Mouse (Mus musculus) midbrain, embryonic 14.5 days (tissue): ENCODE data around the gene Cntn5. TPM values are rescaled to one million over a fixed set of nuclear protein-coding genes. Genes with fewer than 3 reads are reported as not detected.

Experiments
- ATAC-seq: fragments of 200-750 bp; cut with Nextera tagmentation; 2 replicates; pipeline ENCODE4 v1.8.0; 2017; ENCODE audit warnings: moderate number of reproducible peaks, moderate library complexity; ENCODE audit not compliant: low FRiP score, low TSS enrichment
- DNase-seq: peaks from one replicate; pipeline ENCODE4 v3.0.0-alpha.2; 2015
- H3K27ac ChIP-seq: fragments of 300-500 bp; sonication (generic); replicated peaks from 2 replicates; pipeline ENCODE4 v1.5.1; 2014; ENCODE audit warnings: mild to moderate bottlenecking, low read depth, low read length, moderate library complexity
- H3K27me3 ChIP-seq: fragments of 300-500 bp; sonication (generic); 2 replicates; pipeline ENCODE4 v1.6.1; 2014; ENCODE audit warnings: low read length, control low read depth, mixed read lengths; ENCODE audit not compliant: control insufficient read depth, insufficient read depth
- H3K36me3 ChIP-seq: fragments of 300-500 bp; sonication (generic); 2 replicates; pipeline ENCODE4 v1.6.1; 2014; ENCODE audit warnings: low read length, control low read depth; ENCODE audit not compliant: control insufficient read depth, insufficient read depth
- H3K4me1 ChIP-seq: fragments of 300-500 bp; sonication (generic); 2 replicates; pipeline ENCODE4 v1.6.1; 2014; ENCODE audit warnings: mild to moderate bottlenecking, antibody characterized with exemption, low read length, control low read depth; ENCODE audit not compliant: control insufficient read depth, insufficient read depth
- H3K4me2 ChIP-seq: fragments of 300-500 bp; sonication (generic); 2 replicates; pipeline ENCODE4 v1.6.1; 2014; ENCODE audit warnings: mild to moderate bottlenecking, low read length, moderate library complexity
- H3K4me3 ChIP-seq: fragments of 300-500 bp; sonication (generic); replicated peaks from 2 replicates; pipeline ENCODE4 v1.5.1; 2014; ENCODE audit warnings: low read depth, low read length
- H3K9ac ChIP-seq: fragments of 300-500 bp; sonication (generic); replicated peaks from 2 replicates; pipeline ENCODE4 v1.6.1; 2014; ENCODE audit warnings: mild to moderate bottlenecking, low read length, moderate library complexity
- H3K9me3 ChIP-seq: fragments of 300-500 bp; sonication (generic); 2 replicates; pipeline ENCODE4 v1.6.1; 2016; ENCODE audit warnings: low read length, control low read depth, mixed read lengths; ENCODE audit not compliant: control insufficient read depth
- WGBS: fragments of 180-500 bp; shearing (Covaris S2); extraction: QIAGEN DNeasy Blood & Tissue Kit; methylation state at CpG from one replicate; pipeline ENCODE4 v1.1.7; 2014; 5-methylcytosine and 5-hydroxymethylcytosine counted together
- polyA plus RNA-seq: library from polyadenylated mRNA; unstranded; fragments of >200 nt; fragmentation: Nextera tagmentation; extraction: Ambion mirVana; gene quantifications from 2 replicates; pipeline ENCODE4 v1.2.1, GENCODE M21; 2014

The Cntn5 gene
- polyA plus RNA-seq, 1 experiment from 2014 or later, result 13.1 TPM

DNA sequence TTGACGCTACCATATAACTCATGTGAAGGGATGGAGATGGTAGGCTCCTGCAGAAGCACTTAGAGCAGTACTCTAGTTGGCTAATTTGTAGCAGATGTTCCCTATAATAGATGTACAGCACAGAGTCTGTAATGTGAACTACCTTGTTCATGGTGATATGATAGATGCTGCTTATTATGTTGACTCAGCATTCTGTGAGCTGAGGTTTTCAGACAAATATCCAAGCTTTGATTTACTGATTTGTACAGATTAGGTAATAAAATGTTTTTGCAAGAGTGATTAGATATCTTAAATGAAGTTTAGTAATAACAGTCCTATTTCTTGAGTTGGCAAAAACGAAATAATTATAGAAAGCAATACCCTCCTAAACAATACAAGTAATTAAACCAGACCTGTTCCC is 1133.8 kb downstream of the Cntn5 start:
- no peaks in the 10 kb centered on the region for H3K4me1 ChIP-seq
- no peaks in the 10 kb centered on the region for H3K9me3 ChIP-seq
- WGBS, result 75% methylated on average over 2 of the region's 2 CpGs
- no peaks in the 10 kb centered on the region for H3K27me3 ChIP-seq
- DNase-seq (no peak), ATAC-seq (no peak)
- no peak overlapping the region for H3K4me3 ChIP-seq
- H3K27ac ChIP-seq, result no peak overlapping the region
- no peak overlapping the region for H3K9ac ChIP-seq
- no peaks in the 10 kb centered on the region for H3K36me3 ChIP-seq
- H3K4me2 ChIP-seq, result no peak overlapping the region

DNA sequence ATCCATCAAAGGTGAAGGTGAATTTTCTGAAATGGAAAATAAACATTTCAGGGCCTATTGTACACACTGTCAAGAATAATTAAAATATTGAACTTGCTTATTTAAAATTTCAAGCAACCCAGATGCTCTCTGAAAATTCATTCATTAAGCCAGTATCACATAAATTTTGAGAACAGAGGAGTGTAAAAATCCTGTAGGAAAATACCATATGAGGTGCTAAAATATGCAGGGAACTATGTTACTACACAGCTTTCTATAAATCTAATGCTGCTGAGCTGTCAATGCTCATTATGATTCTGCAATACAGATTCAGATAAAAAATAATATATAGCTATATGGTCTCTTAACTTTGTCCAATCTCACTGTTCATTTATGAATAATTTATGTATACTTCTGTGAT is 1134.9 kb downstream of the Cntn5 start:
- no peak overlapping the region for H3K9ac ChIP-seq
- H3K27ac ChIP-seq, result no peak overlapping the region
- no peak for DNase-seq

DNA sequence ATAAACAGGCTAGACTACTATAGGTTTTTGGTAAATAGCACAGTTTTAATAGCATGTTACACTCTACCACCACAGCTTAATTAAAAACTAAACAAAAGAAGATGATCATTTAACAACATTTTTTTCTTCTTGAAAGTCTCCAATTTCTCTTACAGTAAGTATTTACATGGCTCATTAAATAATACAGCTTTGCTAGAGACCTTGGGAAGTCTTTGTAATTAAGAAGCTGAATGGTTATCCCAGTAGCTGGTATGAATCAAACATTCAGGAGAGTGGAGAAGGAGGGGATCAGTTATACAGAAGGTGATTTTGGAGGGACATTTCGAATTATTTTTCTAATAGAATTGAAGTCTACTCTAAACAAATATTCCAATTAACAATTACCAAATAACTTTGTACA is 1186.4 kb downstream of the Cntn5 start:
- ATAC-seq, result no peak
- H3K27me3 ChIP-seq, result no peaks in the 10 kb centered on the region
- no peak overlapping the region for H3K4me2 ChIP-seq
- no peak overlapping the region for H3K27ac ChIP-seq
- no peak for DNase-seq
- no peaks in the 10 kb centered on the region for H3K9me3 ChIP-seq
- no peak overlapping the region for H3K9ac ChIP-seq
- H3K4me3 ChIP-seq, result no peak overlapping the region
- H3K4me1 ChIP-seq, result no peaks in the 10 kb centered on the region
- no peaks in the 10 kb centered on the region for H3K36me3 ChIP-seq
- 77% methylated on average over 1 of the region's 1 CpGs for WGBS

More for the DNA sequence above, 1134.9 kb downstream of the Cntn5 start:
- H3K4me2 ChIP-seq, result no peak overlapping the region
- no peaks in the 10 kb centered on the region for H3K36me3 ChIP-seq
- H3K4me3 ChIP-seq, result no peak overlapping the region
- no peaks in the 10 kb centered on the region for H3K27me3 ChIP-seq
- H3K4me1 ChIP-seq, result no peaks in the 10 kb centered on the region
- no peaks in the 10 kb centered on the region for H3K9me3 ChIP-seq
- ATAC-seq, result no peak

DNA sequence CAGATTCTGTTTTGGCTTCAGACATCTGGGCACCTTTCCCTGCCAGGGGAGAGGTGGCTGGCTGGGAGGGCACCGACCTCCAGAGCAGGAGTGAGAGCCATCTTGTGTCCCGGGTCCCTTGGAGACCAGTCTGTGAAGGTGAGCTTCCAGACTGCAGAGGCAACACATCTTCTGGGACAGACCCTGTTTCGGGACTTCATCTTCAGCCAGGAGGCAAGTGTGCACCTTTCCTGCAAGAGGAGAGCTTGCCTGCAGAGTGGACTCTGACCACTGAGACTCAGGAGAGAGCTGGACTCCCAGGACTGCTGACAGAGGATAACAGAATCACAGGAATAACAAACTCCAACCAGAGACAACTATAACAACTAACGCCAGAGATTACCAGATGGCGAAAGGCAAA is 1195.9 kb downstream of the Cntn5 start:
- H3K9me3 ChIP-seq, result no peaks in the 10 kb centered on the region
- no peaks in the 10 kb centered on the region for H3K4me1 ChIP-seq
- H3K27ac ChIP-seq, result no peak overlapping the region
- H3K27me3 ChIP-seq, result no peaks in the 10 kb centered on the region
- no peak overlapping the region for H3K9ac ChIP-seq
- WGBS, result 95% methylated on average over 5 of the region's 5 CpGs
- ATAC-seq (no peak), DNase-seq (no peak)
- H3K4me2 ChIP-seq, result no peak overlapping the region
- H3K36me3 ChIP-seq, result no peaks in the 10 kb centered on the region
- no peak overlapping the region for H3K4me3 ChIP-seq

- Histone ChIP-seq H3K9ac (no peak overlapping the region), H3K27me3 (no peaks in the 10 kb centered on the region), H3K9me3 (no peaks in the 10 kb centered on the region), H3K4me3 (no peak overlapping the region), H3K4me2 (no peak overlapping the region), H3K27ac (no peak overlapping the region), H3K36me3 (no peaks in the 10 kb centered on the region), H3K4me1 (no peaks in the 10 kb centered on the region)
- peak; percentile 51 for DNase-seq
- peak; percentile 62 for ATAC-seq
Observed at GRCm38 (mm10) chr9:9707766-9708165, 1196.8 kb downstream of the Cntn5 start.

DNA sequence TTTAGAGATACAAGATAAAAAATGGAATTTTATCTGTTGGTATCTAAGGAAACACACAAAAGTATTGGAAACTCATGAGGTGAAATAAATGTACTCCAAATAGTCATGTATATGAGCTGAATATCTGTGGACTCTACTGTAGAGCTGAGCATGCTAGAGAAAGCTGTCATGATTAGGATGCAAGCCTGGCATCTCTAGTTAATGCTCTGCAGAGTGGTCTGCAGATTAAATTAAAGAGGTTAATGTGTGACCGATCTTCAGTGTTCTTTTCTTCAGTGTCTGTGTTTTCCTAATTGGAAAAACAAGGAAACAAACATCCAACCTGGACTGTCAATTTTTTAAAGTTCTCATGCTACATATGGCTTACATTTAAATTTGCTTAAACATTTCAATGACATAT is 1199.4 kb downstream of the Cntn5 start:
- Histone ChIP-seq H3K9ac (no peak overlapping the region), H3K27me3 (no peaks in the 10 kb centered on the region), H3K9me3 (no peaks in the 10 kb centered on the region), H3K27ac (no peak overlapping the region), H3K4me1 (no peaks in the 10 kb centered on the region), H3K36me3 (no peaks in the 10 kb centered on the region), H3K4me2 (no peak overlapping the region), H3K4me3 (no peak overlapping the region)
- ATAC-seq (no peak), DNase-seq (no peak)
- WGBS, result 96% methylated on average over 1 of the region's 1 CpGs

DNA sequence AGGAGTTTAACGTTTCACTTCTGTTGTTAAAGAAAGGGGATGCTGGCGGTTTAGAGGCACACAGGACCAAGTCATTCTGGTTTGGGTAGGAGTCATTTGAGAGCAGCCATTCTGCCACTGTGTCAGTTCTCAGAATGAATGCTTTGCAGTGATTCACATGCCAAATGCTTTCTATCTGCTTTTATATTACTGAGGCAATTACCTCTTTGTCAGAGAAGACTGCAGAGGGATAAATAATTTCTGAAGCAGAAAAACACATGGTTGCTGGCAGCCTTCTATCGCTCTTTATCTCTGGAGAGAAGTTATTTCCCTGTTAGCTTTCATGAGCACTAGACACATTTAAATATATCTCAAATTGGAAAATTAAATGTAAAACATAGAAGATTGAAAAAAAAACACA is 1207.9 kb downstream of the Cntn5 start:
- no peak for ATAC-seq
- WGBS, result 68% methylated on average over 3 of the region's 3 CpGs
- H3K27me3 ChIP-seq, result no peaks in the 10 kb centered on the region
- no peaks in the 10 kb centered on the region for H3K9me3 ChIP-seq
- peak; percentile 11 for DNase-seq
- no peak overlapping the region for H3K9ac ChIP-seq
- H3K4me1 ChIP-seq, result no peaks in the 10 kb centered on the region
- H3K4me2 ChIP-seq, result no peak overlapping the region
- H3K36me3 ChIP-seq, result no peaks in the 10 kb centered on the region
- H3K4me3 ChIP-seq, result no peak overlapping the region
- H3K27ac ChIP-seq, result no peak overlapping the region

GRCm38 (mm10) chr9:9682348-9682884 is 1222.2 kb downstream of the Cntn5 start:
- Histone ChIP-seq H3K4me2 (no peak overlapping the region), H3K36me3 (no peaks in the 10 kb centered on the region), H3K9ac (no peak overlapping the region), H3K4me3 (no peak overlapping the region), H3K9me3 (no peaks in the 10 kb centered on the region), H3K27ac (no peak overlapping the region), H3K4me1 (0 out of 2 replicates have a peak, but pooled peaks cover 2% of the 10 kb centered on the region), H3K27me3 (no peaks in the 10 kb centered on the region)
- DNase-seq, result no peak
- WGBS, result 44% methylated on average over 5 of the region's 5 CpGs
- ATAC-seq, result no peak

- Histone ChIP-seq H3K9me3 (no peaks in the 10 kb centered on the region), H3K4me3 (no peak overlapping the region), H3K9ac (no peak overlapping the region), H3K4me1 (0 out of 2 replicates have a peak, but pooled peaks cover 5% of the 10 kb centered on the region), H3K27ac (no peak overlapping the region), H3K36me3 (no peaks in the 10 kb centered on the region), H3K4me2 (no peak overlapping the region), H3K27me3 (no peaks in the 10 kb centered on the region)
- ATAC-seq (no peak), DNase-seq (no peak)
- WGBS, result 89% methylated on average over 4 of the region's 4 CpGs
Observed at GRCm38 (mm10) chr9:9676078-9676477, 1228.5 kb downstream of the Cntn5 start.
